Mouse (Mus musculus) midbrain, embryonic 16.5 days (tissue): Measurements from ENCODE around the gene Csnk2b. TPM values are rescaled to one million over a fixed set of nuclear protein-coding genes. Genes with fewer than 3 reads are reported as not detected.

ENCODE experiments used
- ATAC-seq: fragments of 200-750 bp; cut with Nextera tagmentation; 2 replicates; pipeline ENCODE4 v1.8.0; 2017; ENCODE audit warnings: moderate TSS enrichment
- H3K27ac ChIP-seq: fragments of 300-500 bp; sonication (generic); 2 replicates; pipeline ENCODE4 v1.5.1; 2014; ENCODE audit warnings: mild to moderate bottlenecking, low read length, mixed read lengths
- H3K27me3 ChIP-seq: fragments of 300-500 bp; sonication (generic); 2 replicates; pipeline ENCODE4 v1.6.1; 2014; ENCODE audit warnings: low read depth, low read length, mixed read lengths; ENCODE audit not compliant: control insufficient read depth, insufficient read depth
- H3K36me3 ChIP-seq: fragments of 300-500 bp; sonication (generic); 2 replicates; pipeline ENCODE4 v1.6.1; 2014; ENCODE audit warnings: mild to moderate bottlenecking, low read length, moderate library complexity, mixed read lengths; ENCODE audit not compliant: control insufficient read depth, insufficient read depth
- H3K4me1 ChIP-seq: fragments of 300-500 bp; sonication (generic); 2 replicates; pipeline ENCODE4 v1.6.1; 2014; ENCODE audit warnings: mild to moderate bottlenecking, low read length, mixed read lengths; ENCODE audit not compliant: control insufficient read depth, insufficient read depth
- H3K4me2 ChIP-seq: fragments of 300-500 bp; sonication (generic); 2 replicates; pipeline ENCODE4 v1.6.1; 2014; ENCODE audit warnings: mild to moderate bottlenecking, low read length, mixed read lengths
- H3K4me3 ChIP-seq: fragments of 300-500 bp; sonication (generic); 2 replicates; pipeline ENCODE4 v1.5.1; 2014; ENCODE audit warnings: low read depth, mild to moderate bottlenecking, low read length, moderate library complexity, mixed read lengths
- H3K9ac ChIP-seq: fragments of 300-500 bp; sonication (generic); 2 replicates; pipeline ENCODE4 v1.6.1; 2014; ENCODE audit warnings: low read depth, low read length, mixed read lengths
- H3K9me3 ChIP-seq: fragments of 300-500 bp; sonication (generic); replicated peaks from 2 replicates; pipeline ENCODE4 v1.6.1; 2014; ENCODE audit warnings: mild to moderate bottlenecking, low read length, mixed read lengths; ENCODE audit not compliant: control insufficient read depth, poor library complexity, severe bottlenecking
- WGBS: fragments of 180-500 bp; shearing (Covaris S2); extraction: QIAGEN DNeasy Blood & Tissue Kit; methylation state at CpG from one replicate; pipeline ENCODE4 v1.1.7; 2014; 5-methylcytosine and 5-hydroxymethylcytosine counted together
- polyA plus RNA-seq: library from polyadenylated mRNA; unstranded; fragments of >200 nt; fragmentation: Nextera tagmentation; extraction: Ambion mirVana; gene quantifications from 2 replicates; pipeline ENCODE4 v1.2.1, GENCODE M21; 2015

The Csnk2b gene
- polyA plus RNA-seq, 1 experiment from 2014 or later = 331 TPM

- peaks cover 24% of the 10 kb centered on the region for H3K4me1 ChIP-seq
- 97% methylated on average over 3 of the region's 3 CpGs for WGBS
These were observed 17.4 kb upstream of the Csnk2b start for GRCm38 (mm10) chr17:35139269-35139668.

DNA sequence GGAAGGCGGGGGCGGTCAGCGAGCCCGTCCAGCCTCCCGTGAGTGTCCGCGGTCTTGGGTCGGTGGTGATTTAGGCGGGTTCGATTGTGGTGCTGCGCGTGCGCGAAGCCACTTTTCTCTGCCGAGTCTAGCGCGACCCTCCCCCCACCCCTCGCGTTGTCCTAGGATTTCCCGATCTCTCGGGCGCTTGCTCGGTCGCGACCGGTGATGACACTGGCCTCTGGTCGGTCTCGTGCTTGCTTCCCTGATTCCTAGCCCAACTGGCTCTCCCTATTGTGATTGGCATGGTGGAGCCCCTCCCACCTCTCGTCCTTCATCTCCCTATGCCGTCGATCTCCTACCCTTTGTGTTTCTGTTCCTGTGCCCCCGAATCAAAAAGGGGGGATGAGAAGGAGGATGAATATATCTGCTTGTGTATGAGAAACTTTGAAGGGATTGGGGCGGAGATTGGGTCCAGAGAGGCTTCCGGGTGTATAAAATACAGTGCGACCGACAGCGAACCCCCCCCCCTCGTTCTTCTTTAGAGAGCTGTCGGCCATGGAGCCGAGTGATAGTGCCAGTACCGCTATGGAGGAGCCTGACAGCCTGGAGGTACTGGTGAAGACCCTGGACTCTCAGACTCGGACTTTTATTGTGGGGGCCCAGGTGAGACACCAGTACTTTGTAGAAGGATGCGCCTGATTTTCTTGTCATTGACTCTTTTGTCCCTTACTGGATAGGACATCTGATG, 13.9 kb upstream of the Csnk2b start:
- Histone ChIP-seq H3K4me2 (peak overlapping the region; percentile 96), H3K4me3 (peak overlapping the region; percentile 79), H3K27ac (peak overlapping the region; percentile 95), H3K36me3 (peaks cover 14% of the 10 kb centered on the region), H3K27me3 (no peaks in the 10 kb centered on the region), H3K9ac (peak overlapping the region; percentile 84), H3K4me1 (peaks cover 26% of the 10 kb centered on the region), H3K9me3 (no peaks in the 10 kb centered on the region)
- under 1% methylated on average over 43 of the region's 43 CpGs for WGBS
- ATAC-seq = peak; percentile 68

More at GRCm38 (mm10) chr17:35139269-35139668, 17.4 kb upstream of the Csnk2b start:
- Histone ChIP-seq H3K36me3 (peaks cover 48% of the 10 kb centered on the region), H3K4me2 (no peak overlapping the region), H3K9me3 (no peaks in the 10 kb centered on the region), H3K27ac (no peak overlapping the region), H3K27me3 (no peaks in the 10 kb centered on the region), H3K9ac (no peak overlapping the region), H3K4me3 (no peak overlapping the region)
- no peak for ATAC-seq

GRCm38 (mm10) chr17:35134801-35135590, 13.1 kb upstream of the Csnk2b start, which contains the start of gene Bag6:
Gene Bag6 (plus strand): TSS chr17:35135178.
- peak within 1 kb of the TSS; percentile 95 for H3K27ac ChIP-seq
- H3K9me3 ChIP-seq = no peaks in the 10 kb centered on the region
- H3K27me3 ChIP-seq = no peaks in the 10 kb centered on the region
- WGBS = under 1% methylated on average over 66 of the region's 66 CpGs
- peak within 1 kb of the TSS; percentile 96 for H3K4me2 ChIP-seq
- peak within 1 kb of the TSS; percentile 79 for H3K4me3 ChIP-seq
- peaks cover 6% of the 10 kb centered on the region for H3K36me3 ChIP-seq
- H3K4me1 ChIP-seq = peaks cover 26% of the 10 kb centered on the region
- H3K9ac ChIP-seq = peak within 1 kb of the TSS; percentile 84
- peak; percentile 96 for ATAC-seq

DNA sequence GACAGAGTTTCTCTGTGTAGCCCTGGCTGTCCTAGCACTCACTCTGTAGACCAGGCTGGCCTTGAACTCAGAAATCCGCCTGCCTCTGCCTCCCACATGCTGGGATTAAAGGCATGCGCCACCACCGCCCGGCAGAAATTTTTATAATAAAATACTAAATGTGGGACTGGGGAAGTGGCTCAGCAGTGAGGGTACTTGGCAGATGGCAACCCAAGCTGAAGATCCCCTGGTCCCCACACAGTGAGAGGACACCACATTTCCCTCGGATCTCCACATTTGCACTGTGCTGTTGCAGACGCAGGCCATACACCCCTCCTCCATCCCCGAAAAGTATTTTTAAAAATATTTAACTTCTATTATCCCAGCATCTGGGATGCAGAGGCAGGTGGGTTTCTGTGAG, 11.7 kb upstream of the Csnk2b start:
- Histone ChIP-seq H3K9ac (no peak overlapping the region), H3K4me1 (peaks cover 25% of the 10 kb centered on the region), H3K27ac (no peak overlapping the region), H3K27me3 (no peaks in the 10 kb centered on the region), H3K4me2 (no peak overlapping the region), H3K9me3 (no peaks in the 10 kb centered on the region), H3K4me3 (no peak overlapping the region), H3K36me3 (no peaks in the 10 kb centered on the region; the same call in 1 of the 2 replicates)
- WGBS = 94% methylated on average over 7 of the region's 7 CpGs
- ATAC-seq = no peak

GRCm38 (mm10) chr17:35132174-35132560, 10.3 kb upstream of the Csnk2b start:
- ATAC-seq = no peak
- H3K9me3 ChIP-seq = no peaks in the 10 kb centered on the region
- H3K4me2 ChIP-seq = no peak overlapping the region
- no peak overlapping the region for H3K4me3 ChIP-seq
- 76% methylated on average over 3 of the region's 3 CpGs for WGBS
- H3K27me3 ChIP-seq = no peaks in the 10 kb centered on the region
- peaks cover 19% of the 10 kb centered on the region for H3K4me1 ChIP-seq
- no peak overlapping the region for H3K9ac ChIP-seq
- H3K36me3 ChIP-seq = no peaks in the 10 kb centered on the region
- H3K27ac ChIP-seq = no peak overlapping the region

DNA sequence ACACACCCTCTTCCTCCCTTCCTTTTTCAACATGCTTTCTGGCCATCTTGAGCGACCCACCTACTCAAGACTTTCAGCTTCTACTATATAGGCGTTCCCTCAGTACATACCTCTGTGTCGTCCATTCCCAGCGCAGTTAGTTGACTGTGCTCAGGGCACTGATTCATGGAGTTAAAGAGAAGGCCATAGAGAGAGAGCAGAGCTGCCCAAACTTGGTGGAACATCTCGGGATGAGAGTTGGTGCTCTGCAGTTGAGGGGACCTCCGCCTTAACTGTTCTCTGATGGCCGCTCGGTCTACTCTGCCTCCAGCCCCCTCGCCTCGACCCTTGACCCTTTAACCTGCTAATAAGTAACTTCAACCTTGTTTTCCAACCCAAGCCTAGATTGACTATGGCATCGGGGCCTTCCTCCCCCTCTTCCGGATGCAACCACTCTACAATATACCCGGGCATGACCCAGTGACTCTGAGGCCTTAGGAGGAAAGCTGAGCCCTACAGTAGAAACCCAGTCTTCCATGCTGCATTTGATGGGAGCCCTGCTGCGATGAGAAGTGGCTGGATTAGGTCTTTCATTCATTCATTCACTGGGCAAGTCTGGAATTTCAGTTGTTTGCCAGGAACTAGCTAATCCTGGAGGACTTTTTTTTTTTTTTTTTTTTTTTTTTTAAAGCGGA, 9.8 kb upstream of the Csnk2b start, which contains the start of gene Apom:
TSS of gene Apom (minus strand) at position 551 of the 674 bp plus-strand sequence.
- peaks cover 19% of the 10 kb centered on the region for H3K4me1 ChIP-seq
- H3K4me3 ChIP-seq = no peak within 1 kb of the TSS
- no peak within 1 kb of the TSS for H3K4me2 ChIP-seq
- ATAC-seq = no peak
- H3K9me3 ChIP-seq = no peaks in the 10 kb centered on the region
- no peak within 1 kb of the TSS for H3K27ac ChIP-seq
- WGBS = 85% methylated on average over 15 of the region's 15 CpGs
- H3K27me3 ChIP-seq = no peaks in the 10 kb centered on the region
- H3K36me3 ChIP-seq = no peaks in the 10 kb centered on the region
- no peak within 1 kb of the TSS for H3K9ac ChIP-seq

DNA sequence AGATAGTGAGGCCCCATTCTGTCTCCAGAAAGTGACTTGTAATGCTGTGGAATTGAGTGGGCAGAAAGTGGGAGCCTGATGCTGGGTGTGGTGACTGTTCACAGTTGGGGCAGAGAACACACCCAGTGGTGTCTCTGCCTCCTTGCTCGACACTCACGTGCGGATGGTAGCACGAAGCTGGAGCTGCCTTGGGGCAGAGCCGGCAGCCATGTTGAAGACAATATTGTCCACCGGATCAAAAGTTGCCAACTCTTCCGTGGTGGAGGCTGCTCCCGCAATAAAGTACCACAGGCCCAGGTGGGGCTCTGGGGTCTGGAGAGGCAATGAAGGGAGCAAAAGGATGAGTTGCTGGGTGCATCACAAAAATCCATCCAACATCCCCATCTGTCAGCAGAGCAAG, 9.2 kb upstream of the Csnk2b start:
- no peaks in the 10 kb centered on the region for H3K36me3 ChIP-seq
- ATAC-seq = no peak
- H3K9ac ChIP-seq = no peak overlapping the region
- no peaks in the 10 kb centered on the region for H3K27me3 ChIP-seq
- no peak overlapping the region for H3K4me2 ChIP-seq
- peaks cover 17% of the 10 kb centered on the region for H3K4me1 ChIP-seq
- H3K9me3 ChIP-seq = no peaks in the 10 kb centered on the region
- 91% methylated on average over 8 of the region's 8 CpGs for WGBS
- H3K4me3 ChIP-seq = no peak overlapping the region
- H3K27ac ChIP-seq = no peak overlapping the region

DNA sequence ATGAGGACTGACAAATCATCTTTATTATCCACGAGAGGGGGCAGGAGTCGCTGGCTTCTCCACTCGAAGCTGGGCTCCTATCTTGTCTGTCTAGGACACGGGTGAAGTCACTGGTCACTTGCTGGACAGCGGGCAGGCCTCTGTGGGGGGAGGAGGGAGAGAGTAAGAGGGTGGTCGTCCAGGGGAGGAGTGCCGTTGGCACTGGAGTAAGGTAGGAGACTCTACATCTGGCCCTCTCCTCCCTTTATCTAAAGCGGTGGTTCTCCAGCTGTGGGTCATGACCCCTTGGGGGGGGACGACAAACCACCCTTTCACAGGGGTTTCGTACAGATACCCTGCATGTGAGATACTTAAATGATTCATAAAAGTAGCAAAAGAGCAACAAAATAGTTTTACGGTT, 7.1 kb upstream of the Csnk2b start:
- H3K9me3 ChIP-seq = no peaks in the 10 kb centered on the region
- ATAC-seq = no peak
- H3K4me2 ChIP-seq = no peak overlapping the region
- H3K4me1 ChIP-seq = peaks cover 21% of the 10 kb centered on the region
- H3K27me3 ChIP-seq = no peaks in the 10 kb centered on the region
- H3K9ac ChIP-seq = no peak overlapping the region
- H3K4me3 ChIP-seq = no peak overlapping the region
- 72% methylated on average over 11 of the region's 11 CpGs for WGBS
- no peaks in the 10 kb centered on the region for H3K36me3 ChIP-seq
- H3K27ac ChIP-seq = no peak overlapping the region
